Mouse (Mus musculus): ENCODE data around the gene Gng7.
A peak's percentile ranks its signal among the peaks of the same experiment; 100 is the strongest.

Gng7 gene

DNA sequence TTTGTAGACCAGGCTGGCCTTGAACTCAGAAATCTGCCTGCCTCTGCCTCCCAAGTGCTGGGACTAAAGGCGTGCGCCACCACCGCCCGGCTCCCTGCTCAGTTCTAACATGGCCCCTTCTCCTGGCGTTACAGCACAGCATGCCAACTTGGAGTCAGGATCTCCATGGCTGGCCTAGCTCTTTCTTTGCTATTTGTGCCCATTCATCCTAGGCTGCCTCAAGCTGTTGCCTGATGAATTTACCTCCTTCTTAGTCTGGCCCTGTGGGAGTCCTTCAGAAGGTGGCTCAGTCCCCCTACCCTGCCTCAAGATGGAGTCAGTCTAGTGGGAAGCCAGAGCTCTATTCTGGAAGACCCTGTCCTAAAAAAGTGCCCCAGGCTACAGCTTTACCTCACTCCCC, 12.1 kb upstream of the Gng7 start:
- no peak for DNase-seq (ENCODE audit: inconsistent age in 2 of 2, low spot score in 1 of 2)

DNA sequence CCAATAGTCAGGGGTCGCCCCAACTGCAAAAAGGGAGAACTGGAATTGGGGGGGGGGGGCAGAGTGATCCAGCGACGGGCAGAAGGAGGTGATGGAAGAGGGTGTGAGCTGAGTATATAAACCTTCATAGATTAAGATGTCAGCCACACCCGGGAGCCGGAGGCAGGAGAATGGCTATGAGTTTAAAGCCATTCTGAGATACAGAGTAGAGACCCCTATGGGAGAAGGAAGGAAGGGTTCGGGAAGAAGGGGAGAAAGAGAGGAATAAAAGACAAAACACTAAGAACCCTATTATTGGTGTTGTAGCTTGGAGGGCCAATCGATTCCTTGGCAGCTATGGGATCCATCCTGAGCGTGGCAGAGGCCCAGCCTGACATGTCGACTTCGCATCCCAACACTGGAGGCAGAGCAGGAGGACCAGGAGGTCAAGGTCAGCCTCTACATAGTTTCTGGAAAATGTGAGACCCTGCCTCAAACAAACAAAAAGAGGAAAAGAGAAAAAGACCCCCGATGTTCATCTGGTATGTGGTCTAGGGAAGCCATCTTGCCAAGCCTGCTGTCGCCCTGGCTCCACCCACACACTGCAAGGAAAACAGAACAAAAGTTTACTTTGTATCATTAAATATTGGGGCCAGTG, 11.0 kb upstream of the Gng7 start, which contains the start of gene Diras1:
Gene Diras1 (minus strand): TSS at position 24 of the 637 bp plus-strand sequence.
- no peak for DNase-seq (ENCODE audit: inconsistent age in 2 of 2, low spot score in 1 of 2)

DNA sequence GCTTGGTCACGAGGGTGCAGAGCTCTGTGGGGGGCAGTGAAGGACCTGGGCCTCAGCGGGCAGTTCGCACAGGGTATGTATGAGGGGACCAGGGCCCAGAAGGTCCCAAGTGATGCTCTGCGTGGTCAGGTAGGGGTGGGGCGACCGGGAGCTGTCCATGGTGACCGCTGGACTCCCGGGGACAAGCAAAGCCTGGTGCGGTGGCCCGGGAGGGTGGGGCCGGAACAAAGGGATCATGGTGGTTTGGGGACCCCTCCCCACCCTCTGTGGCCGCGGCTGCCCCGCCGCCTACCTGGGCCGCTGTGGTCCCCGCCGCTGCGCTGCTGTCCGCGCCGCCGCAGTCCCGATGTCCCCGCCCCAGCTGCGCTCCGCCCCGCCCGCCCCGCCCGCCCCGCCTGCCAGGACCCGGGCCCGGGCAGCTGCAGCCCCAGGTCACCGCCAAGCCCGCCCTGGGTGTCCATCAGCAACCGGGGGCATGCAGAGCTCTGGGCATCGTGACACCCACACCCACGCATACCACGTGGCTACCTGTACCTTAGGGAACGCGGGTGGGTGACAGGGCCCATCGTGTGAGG, 10.4 kb upstream of the Gng7 start:
- DNase-seq (ENCODE audit: inconsistent age in 2 of 2, low spot score in 1 of 2): peak in 1 of 2 experiments; percentile 57

DNA sequence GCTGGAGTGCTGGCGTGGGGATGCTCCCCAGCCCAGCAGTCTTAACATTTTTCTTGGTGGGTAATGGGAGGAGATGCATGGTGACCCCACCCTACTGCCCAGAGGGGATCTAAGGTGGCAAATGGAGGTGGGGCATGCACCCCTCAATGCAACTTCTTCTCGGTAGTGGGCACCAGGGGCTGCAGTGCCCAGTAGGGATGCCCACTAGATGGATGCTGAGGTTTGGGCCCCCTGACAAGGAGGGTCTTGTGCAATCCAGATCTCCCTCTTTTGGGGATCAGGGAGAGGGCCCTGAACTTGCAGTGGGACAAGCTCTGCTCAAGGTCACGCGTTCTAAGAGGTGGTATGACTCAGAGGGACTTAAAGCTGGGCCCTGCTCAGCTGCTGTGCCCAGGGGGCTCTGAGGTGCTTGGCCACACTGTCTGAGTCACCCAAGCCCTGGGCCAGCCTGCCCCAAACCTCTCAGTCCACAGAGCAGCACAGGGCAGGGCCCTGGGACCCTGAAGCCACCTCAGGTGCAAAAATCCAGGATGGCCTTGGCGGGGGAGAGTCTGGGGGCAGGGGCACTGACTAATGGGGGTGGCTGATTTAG, 9.7 kb upstream of the Gng7 start:
- no peak for DNase-seq (ENCODE audit: inconsistent age in 2 of 2, low spot score in 1 of 2)

DNA sequence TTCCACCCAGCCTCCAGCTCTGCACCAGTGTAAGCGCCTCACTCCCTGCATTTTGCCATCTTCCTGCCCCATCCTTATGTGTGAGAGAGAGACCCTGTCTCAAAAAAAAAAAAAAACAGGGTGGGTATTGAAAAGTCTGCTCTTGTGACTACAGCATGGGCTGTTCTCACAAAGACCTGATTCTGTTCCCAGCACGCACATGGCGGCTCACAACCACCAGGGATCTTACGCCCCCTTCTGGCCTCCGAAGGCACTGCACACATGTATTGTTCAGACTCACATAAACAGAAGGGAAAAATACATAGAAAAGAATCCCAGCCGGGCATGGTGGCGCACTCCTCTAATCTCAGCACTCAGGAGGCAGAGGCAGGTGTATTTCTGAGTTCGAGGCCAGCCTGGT, 8.0 kb upstream of the Gng7 start:
- no peak for DNase-seq (ENCODE audit: inconsistent age in 2 of 2, low spot score in 1 of 2)

DNA sequence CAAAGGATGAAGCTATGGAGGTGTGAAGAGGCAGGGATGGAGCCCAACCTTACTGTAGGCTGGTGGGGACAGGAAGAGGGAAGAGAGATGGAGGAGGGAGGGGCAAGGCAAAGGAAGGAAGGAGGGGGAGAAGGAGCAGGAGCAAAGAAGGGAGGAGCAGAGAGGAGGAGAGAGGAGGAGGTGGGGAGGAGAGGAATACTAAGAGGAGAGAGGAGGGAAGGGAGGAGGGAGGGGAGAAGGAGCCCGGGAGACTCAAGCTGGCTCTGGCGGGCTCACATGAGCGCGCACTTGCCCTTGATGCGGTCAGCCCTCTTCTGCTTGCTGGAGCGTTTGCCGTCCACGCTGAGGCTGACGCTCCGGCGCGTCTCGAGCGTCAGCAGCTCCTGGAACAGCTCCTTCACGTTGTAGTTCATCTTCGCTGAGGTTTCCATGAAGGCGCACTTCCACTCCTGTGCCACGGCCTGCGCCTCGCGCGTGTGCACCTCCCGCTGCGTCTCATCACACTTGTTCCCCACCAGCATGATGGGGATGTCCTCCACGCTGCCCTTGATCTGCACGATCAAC, 6.9 kb upstream of the Gng7 start:
- DNase-seq (ENCODE audit: inconsistent age in 2 of 2, low spot score in 1 of 2): no peak

DNA sequence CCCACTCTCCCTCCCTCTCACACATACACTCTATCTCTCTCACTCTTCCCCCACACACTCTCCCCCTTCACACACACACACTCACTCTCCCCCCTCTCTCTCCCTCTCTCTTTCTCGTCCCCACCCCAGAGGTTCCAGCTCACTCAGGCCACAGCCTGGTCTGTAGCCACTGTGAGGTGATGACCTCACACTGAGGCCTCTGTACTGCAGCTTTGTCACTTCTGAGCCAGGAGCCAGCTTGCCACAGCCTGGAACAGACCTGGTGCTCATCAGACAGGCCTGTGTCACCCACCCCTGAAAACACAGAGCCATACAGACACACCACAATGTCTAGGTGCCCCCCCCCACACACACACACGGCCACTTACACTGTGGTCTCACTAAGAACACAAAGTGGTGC, 5.5 kb upstream of the Gng7 start:
- DNase-seq (ENCODE audit: inconsistent age in 2 of 2, low spot score in 1 of 2): no peak

DNA sequence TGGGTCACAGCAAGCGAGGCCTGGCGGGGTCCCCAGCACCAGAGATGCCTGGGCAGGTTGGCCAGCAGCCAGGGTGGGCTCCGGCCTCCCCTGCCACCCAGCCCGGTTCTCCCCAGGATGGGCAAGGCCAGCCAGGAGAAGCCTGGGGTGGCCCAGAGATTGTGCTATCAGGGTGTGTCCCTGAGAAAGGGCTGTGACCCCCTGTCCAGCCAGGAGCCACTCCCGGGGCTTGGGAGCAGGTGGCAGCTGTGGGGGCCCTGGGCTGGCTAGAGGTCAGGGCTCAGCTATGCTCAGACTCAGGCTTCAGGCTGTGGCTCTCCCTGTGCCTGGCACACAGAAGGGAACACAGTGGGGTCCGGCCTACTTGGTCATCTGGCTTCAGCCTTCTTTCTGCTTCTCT, 4.9 kb upstream of the Gng7 start:
- no peak for DNase-seq (ENCODE audit: inconsistent age in 2 of 2, low spot score in 1 of 2)

DNA sequence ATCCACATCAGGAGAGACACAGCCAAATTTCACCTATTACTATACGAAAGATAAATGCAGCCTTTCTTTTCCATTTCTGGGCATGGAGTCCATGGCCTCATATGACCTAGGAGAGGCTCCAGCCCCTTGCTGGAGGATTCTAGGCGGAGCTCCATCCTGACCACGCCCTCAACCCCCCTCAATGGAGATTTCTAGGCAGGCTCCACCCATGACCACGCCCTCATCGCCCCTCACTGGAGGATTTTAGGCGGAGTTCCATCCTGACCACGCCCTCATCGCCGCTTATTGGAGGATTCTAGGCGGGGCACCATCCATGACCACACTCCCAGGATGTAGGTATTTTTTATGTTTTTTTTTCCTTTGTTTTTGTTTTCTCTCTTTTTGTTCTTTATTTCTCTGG, 3.6 kb upstream of the Gng7 start:
- no peak for DNase-seq (ENCODE audit: inconsistent age in 2 of 2, low spot score in 1 of 2)

DNA sequence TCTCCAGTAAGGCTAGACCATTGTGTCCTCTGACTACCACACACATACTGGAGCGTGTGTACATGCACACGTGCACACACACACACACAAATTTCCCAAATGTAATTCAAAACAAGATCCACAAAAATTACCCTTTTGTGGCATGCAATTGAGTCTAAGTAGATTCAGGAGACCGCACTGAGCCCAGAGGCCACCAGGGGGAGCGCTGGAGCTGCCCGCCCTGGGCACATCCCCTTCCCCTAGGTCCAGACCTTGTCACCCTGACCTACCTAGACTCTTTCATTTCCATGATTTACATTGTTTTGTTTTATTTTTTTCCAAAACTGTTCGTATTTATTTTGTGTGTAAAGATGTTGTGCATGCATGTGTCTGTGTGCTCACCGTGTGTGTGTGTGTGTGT, 1.9 kb upstream of the Gng7 start:
- peak in 1 of 2 experiments; percentile 90 for DNase-seq (ENCODE audit: inconsistent age in 2 of 2, low spot score in 1 of 2)

DNA sequence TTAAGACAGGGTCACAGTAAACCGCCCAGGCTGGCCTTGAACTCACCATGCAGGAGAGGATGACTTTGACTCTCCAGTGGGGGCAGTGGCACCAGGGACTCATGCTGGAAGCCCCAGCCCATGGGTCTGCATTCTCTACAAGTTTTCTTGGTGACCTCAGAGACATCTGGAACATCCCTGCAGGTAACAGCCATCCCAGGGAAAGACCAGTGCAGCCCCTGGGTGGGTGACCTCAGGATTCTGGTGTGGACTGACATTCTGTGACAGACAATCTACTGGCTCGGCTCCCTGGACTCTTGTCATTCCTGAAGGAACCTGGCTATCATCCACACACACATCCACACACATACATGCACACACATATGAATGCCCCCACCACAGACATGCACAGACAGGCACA, 921 bp upstream of the Gng7 start:
- DNase-seq (ENCODE audit: inconsistent age in 2 of 2, low spot score in 1 of 2): peak in 1 of 2 experiments; percentile 17

DNA sequence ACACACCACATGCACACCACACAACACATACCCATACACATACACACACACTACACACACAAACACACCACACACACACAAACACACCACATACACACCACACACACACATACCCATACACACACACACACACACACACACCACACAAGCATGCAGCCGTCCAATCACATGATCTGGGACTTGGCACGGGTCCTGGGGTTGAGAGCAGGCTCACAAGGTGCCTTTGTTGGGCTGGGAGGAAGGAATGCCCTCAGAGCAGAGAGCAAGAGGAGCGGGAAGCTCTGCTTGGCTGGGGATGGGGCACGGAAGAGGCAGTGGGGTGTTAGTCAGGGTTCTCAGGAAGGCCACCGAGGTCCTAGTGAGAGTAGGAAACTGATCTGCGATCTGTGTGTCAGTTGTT, 3.9 kb downstream of the Gng7 start:
- DNase-seq (ENCODE audit: inconsistent age in 2 of 2, low spot score in 1 of 2): no peak

DNA sequence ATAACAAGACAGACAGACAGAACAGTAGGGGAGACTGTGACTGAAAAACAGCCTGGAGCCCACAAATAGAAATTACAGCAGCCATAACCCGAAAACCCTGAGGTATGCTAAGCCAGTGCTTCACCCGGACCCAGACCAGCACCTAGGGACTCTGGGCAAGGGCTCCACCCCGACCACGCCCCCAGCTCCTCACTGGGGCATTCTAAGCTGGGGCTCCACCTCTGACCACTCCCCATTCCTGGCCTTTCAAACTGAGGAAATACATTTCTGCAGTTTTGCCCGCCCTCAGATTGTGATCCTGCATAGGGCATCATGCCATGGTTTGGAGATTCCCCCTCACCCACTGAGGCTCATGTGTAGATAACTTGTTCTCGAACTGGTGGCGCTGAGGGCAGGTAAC, 7.5 kb downstream of the Gng7 start:
- no peak for DNase-seq (ENCODE audit: inconsistent age in 2 of 2, low spot score in 1 of 2)

DNA sequence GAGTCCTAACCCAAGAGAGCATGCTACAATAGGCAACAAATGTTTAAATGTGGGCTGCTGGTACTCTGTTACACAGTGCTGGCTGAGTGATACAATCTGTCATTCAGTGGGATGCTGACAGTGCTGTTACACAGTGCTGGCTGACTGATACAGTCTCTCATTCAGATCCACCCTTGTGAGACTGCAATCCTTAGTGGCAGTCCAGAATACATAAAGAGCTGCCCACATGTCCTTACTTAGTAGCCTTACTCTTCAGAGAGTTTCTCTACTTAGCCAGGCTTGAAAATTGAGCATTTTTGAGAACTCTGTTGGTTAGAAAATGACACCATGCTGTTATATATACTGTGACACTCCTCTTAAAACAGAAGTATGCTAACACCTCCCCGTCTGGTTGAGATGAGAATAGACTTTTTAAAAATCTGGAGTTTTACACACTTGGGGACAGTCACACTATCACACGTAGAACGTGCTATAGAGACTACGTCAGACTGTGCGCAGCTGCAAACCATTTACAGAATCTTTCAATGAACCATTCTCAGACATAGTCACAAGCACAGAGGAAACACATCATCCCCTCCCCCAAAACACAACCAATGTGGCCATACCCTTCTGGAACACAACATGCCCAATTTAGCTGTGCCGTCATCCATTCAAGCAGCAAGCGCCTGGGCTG, 8.6 kb downstream of the Gng7 start:
- DNase-seq (ENCODE audit: inconsistent age in 2 of 2, low spot score in 1 of 2): no peak

DNA sequence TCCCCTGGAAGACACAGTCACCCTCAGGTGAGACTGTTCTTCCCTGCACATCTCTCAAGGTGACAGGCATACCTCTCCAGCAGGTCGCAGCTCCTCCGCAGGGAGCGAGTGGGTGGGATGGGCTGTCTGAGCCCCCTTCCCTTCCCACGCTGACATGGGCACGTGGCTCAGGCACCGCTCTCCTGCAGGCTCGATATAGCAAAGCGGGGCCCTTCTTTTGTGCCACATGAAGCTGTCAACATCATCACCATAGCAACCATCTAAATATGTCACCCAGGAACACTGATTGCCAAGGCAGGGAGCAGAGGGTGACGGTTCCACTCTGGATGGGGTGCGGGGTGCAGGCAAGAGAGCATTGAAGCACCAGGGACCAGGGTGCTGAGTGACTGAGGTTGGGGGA, 13.6 kb downstream of the Gng7 start:
- peak in 1 of 2 experiments; percentile 20 for DNase-seq (ENCODE audit: inconsistent age in 2 of 2, low spot score in 1 of 2)

DNA sequence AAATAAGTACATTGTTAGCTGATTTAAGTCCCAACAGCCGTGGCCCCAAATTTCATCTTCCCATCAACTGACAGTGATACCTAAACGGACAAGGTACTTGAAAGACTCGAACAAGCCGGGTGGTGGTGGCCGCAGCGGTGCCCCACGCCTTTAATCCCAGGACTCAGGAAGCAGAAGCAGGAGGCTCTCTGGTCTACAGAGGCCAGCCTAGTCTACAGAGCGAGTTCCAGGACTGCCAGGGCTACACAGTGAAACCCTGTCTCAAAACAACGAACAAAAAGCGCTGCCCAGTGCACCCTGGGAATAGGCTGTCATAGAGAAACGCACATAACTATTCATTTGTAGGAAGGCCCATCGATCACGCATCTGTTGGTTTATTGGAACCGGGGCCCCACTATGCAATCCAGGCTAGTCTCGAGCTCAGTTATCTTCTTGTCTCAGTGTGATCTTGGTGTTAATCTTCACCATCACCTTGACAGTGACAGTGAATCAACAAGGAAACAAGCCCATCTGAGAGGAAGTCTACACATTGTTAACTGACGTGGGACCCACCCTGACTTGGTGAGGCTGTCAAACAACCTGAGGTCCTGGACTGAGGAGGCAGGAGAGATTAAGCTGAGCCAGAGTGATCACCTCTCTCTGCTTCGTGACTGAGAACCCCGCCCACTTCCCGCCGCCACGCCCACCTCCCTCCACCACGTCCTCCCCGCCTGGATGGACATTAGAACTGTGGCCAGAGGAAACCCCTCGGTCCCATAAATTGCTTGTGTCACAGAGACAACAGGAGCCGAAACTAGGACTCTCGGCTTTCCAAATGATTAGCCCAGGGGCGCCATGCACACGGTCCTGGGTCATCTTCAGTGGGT, 14.3 kb downstream of the Gng7 start:
- DNase-seq (ENCODE audit: inconsistent age in 2 of 2, low spot score in 1 of 2): no peak

DNA sequence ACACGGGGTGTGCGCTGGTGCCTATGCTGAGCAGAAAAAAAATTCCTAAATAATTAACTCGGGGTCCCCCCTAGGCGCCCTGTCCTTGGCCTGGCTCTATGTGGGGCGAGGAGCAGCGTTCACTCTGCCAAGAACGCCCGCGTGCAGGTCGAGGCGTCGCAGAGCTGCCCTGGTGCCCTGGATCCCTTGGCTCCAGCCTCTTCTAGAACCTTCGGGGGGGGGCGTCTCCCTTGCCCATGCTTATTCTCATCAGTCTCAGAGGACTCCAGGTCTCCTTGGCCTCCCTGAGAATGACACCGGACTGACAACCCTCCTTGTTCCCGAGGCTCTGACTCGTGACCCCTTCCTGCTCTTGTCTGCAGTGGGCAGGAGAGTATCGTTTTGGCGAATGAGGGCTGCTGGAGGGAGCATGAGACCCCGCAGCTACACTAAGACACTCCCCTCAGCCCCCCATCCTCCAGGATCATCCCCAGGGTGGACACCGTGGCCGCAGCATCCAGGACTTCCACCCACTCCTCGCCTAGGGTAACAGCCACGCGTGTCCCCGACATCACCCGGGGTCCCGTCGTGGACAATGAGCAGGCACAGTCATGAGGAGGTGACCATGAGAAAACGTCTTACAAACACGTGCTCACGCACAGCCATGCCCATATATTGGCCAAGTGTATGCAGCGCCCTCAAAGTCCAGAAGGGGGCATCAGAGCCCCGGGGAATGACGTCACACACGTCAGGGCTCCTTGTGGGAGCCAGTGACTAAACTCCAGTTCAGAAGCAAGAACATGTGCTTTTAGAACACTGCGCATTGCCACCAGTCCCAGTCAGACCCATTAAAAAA, 15.2 kb downstream of the Gng7 start:
- DNase-seq (ENCODE audit: inconsistent age in 2 of 2, low spot score in 1 of 2): peak; percentile 88 to 97

DNA sequence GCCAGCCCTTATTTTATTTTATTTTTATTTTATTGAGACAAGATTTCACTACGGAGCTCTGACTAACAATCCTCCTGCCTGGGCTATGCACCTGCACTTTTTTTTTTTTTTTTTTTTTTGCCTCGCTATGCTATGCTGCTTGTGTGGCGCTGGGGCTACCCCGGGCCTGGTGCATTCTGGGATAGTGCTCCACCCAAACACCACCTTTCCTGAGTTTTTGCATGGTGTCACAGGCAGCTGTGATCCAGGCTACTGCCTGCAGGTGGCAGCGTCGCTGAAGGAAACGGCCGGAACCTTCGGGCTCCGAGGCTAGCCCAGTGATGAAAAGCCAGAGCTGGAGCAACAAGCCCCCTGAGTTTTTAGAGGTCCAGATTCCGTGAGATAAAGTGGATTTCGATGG, 16.0 kb downstream of the Gng7 start:
- peak in 1 of 2 experiments; percentile 82 for DNase-seq (ENCODE audit: inconsistent age in 2 of 2, low spot score in 1 of 2)

DNA sequence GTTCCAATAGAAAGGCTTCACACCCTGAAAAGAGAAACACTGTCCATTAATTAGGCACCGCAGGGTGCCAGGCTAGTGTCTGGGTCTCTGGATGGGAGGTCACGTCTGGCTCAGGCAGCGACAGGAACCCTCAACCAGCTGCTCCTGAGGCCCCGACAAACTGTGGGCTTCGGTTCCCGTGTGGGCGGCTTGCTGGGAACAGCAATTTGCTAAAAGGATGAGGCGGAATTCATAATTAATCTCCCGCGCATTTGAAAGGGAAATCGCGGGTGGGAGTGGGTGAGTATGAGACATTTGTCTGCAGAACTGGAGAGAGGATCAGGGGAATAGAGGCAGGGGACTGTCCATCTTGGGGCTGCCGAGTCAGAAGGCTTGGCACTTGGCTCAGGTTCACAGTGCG, 16.7 kb downstream of the Gng7 start:
- DNase-seq (ENCODE audit: inconsistent age in 2 of 2, low spot score in 1 of 2): no peak

DNA sequence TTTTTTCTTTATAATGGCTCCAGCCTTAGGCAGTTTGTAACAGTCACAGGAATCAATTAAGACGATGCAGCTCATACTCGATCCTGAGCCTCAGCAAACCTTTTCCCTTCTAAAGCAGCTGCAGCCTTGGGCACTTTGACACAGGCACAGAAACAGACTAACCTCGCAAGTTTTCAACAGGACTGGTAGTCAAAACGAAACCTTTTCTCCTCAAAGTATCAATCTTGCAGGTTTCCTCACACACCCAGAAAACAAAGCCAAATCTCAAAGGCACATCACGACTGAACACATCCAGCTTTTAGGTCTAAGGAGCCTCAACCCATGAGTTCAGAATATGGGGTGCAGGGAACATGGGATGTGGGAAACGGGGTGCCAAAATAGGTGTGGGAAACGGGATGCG, 17.4 kb downstream of the Gng7 start:
- no peak for DNase-seq (ENCODE audit: inconsistent age in 2 of 2, low spot score in 1 of 2)
